22 mouse cellular contexts compared by ENCODE assay signal in genomic region chrX:166981003-166981402, GRCm38 (mm10).
DNase-seq lines count a peak whose midpoint lies in the region; ATAC-seq lines count a peak whose summit lies in the region.
"Had no signal": no experiment of that assay in that cellular context is flagged by ENCODE, and none has a peak within 500 bp of the region (broad histone marks: within the 10 kb centered on the region; RNA-seq: fewer than 3 reads in every experiment).

No protein-coding gene starts in this region.

- peak; percentile 80 for DNase-seq in heart, adult 11 months
- DNase-seq in heart, postnatal 14 days, result no peak
- no peak for DNase-seq in lung, adult 18-20 months
- DNase-seq in splenic B cell, adult 2 months (ENCODE audit: low read depth, low spot score), result peak; percentile 5
- no peak for DNase-seq in urinary bladder, postnatal 36 days (ENCODE audit: low spot score in 2 of 2)
- no peak for DNase-seq in gastrocnemius, adult 8-10 months (ENCODE audit: low spot score in 2 of 2)
- DNase-seq: adrenal gland, postnatal 25 days; cerebellum, adult 11-12 months; gastrocnemius, postnatal 25 days; liver, postnatal 0 days; midbrain, embryonic 14.5 days; right cerebral cortex, postnatal 14 days had no signal

- H3K27me3 ChIP-seq in lung, embryonic 16.5 days (ENCODE audit: control insufficient read depth, insufficient read depth, low read depth, low read length), result no peaks in the 10 kb centered on the region; the same call in 1 of the 2 replicates
- H3K27me3 ChIP-seq in kidney, embryonic 15.5 days, result peaks cover 41% of the 10 kb centered on the region
- no peaks in the 10 kb centered on the region for H3K27me3 ChIP-seq in splenic B cell, adult 2 months (ENCODE audit: control insufficient read depth, insufficient read depth, low read length, poor library complexity, severe bottlenecking)
- H3K27me3 ChIP-seq: CH12.LX; intestine, embryonic 15.5 days; megakaryocyte, embryonic 14.5 days had no signal

- no peaks in the 10 kb centered on the region for H3K9me3 ChIP-seq in lung, embryonic 16.5 days (ENCODE audit: control insufficient read depth, low read length)
- no peaks in the 10 kb centered on the region for H3K9me3 ChIP-seq in kidney, embryonic 15.5 days (replicated peaks)
- H3K9me3 ChIP-seq: embryonic facial prominence, embryonic 10.5 days; forebrain, embryonic 13.5 days; intestine, embryonic 15.5 days; limb, embryonic 10.5 days; megakaryocyte, embryonic 14.5 days had no signal

- ATAC-seq in lung, embryonic 16.5 days (ENCODE audit: low read depth), result no peak
- no peak for ATAC-seq in kidney, embryonic 15.5 days (replicated peaks; ENCODE audit: low FRiP score)
- ATAC-seq: forebrain, embryonic 13.5 days; intestine, embryonic 15.5 days; liver, postnatal 0 days had no signal

- no peak overlapping the region for H3K4me3 ChIP-seq in lung, embryonic 16.5 days (ENCODE audit: low read length)
- no peak overlapping the region for H3K4me3 ChIP-seq in kidney, embryonic 15.5 days (replicated peaks)
- H3K4me3 ChIP-seq: embryonic facial prominence, embryonic 10.5 days; forebrain, embryonic 13.5 days; intestine, embryonic 15.5 days; left cerebral cortex, adult 2 months; limb, embryonic 10.5 days; megakaryocyte, embryonic 14.5 days had no signal

- intact Hi-C loops in heart, postnatal 14 days (cut with DNase I), result no loop called here

- H3K9ac ChIP-seq in lung, embryonic 16.5 days (ENCODE audit: low read length), result no peak overlapping the region
- no peak overlapping the region for H3K9ac ChIP-seq in kidney, embryonic 15.5 days
- H3K9ac ChIP-seq: forebrain, embryonic 13.5 days; hindbrain, embryonic 14.5 days; intestine, embryonic 15.5 days; liver, postnatal 0 days had no signal

- 55% methylated on average over 6 of the region's 6 CpGs for WGBS in lung, embryonic 16.5 days
- WGBS in kidney, embryonic 15.5 days, result 74% methylated on average over 6 of the region's 6 CpGs

- no peak overlapping the region for H3K4me2 ChIP-seq in lung, embryonic 16.5 days (ENCODE audit: low read depth, low read length)
- no peak overlapping the region for H3K4me2 ChIP-seq in kidney, embryonic 15.5 days
- H3K4me2 ChIP-seq: forebrain, embryonic 13.5 days; hindbrain, embryonic 14.5 days; intestine, embryonic 15.5 days had no signal

- H3K4me1 ChIP-seq in lung, embryonic 16.5 days (replicated peaks; ENCODE audit: control insufficient read depth, insufficient read depth, low read length), result no peaks in the 10 kb centered on the region
- no peaks in the 10 kb centered on the region for H3K4me1 ChIP-seq in kidney, embryonic 15.5 days
- H3K4me1 ChIP-seq: embryonic facial prominence, embryonic 10.5 days; forebrain, embryonic 13.5 days; intestine, embryonic 15.5 days; limb, embryonic 10.5 days had no signal

- peak overlapping the region; percentile 4; the same call in 1 of the 2 replicates for H3K27ac ChIP-seq in lung, embryonic 16.5 days (ENCODE audit: low read length)
- H3K27ac ChIP-seq in kidney, embryonic 15.5 days, result peak overlapping the region; percentile 66; the same call in 1 of the 2 replicates
- H3K27ac ChIP-seq: embryonic facial prominence, embryonic 10.5 days; forebrain, embryonic 13.5 days; hindbrain, embryonic 14.5 days; intestine, embryonic 15.5 days; left cerebral cortex, adult 2 months; limb, embryonic 10.5 days had no signal

- H3K36me3 ChIP-seq in lung, embryonic 16.5 days (ENCODE audit: control insufficient read depth, insufficient read depth, low read length), result no peaks in the 10 kb centered on the region
- no peaks in the 10 kb centered on the region for H3K36me3 ChIP-seq in kidney, embryonic 15.5 days
- no peaks in the 10 kb centered on the region for H3K36me3 ChIP-seq in splenic B cell, adult 2 months (ENCODE audit: control insufficient read depth, insufficient read depth, low read length, poor library complexity, severe bottlenecking)
- H3K36me3 ChIP-seq: embryonic facial prominence, embryonic 10.5 days; intestine, embryonic 15.5 days; limb, embryonic 10.5 days had no signal

Comparison
In these comparisons a context has a peak if more than half of its experiments do, and no peak if none do; other contexts are left out.
1. DNase-seq: peak in heart, adult 11 months (single experiment) and splenic B cell, adult 2 months (single experiment); none in heart, postnatal 14 days (0 of 2), lung, adult 18-20 months (0 of 2), urinary bladder, postnatal 36 days (0 of 2) and gastrocnemius, adult 8-10 months (0 of 2).